Comparison of ENCODE assay signal across 7 mouse cellular contexts in the genomic region with DNA sequence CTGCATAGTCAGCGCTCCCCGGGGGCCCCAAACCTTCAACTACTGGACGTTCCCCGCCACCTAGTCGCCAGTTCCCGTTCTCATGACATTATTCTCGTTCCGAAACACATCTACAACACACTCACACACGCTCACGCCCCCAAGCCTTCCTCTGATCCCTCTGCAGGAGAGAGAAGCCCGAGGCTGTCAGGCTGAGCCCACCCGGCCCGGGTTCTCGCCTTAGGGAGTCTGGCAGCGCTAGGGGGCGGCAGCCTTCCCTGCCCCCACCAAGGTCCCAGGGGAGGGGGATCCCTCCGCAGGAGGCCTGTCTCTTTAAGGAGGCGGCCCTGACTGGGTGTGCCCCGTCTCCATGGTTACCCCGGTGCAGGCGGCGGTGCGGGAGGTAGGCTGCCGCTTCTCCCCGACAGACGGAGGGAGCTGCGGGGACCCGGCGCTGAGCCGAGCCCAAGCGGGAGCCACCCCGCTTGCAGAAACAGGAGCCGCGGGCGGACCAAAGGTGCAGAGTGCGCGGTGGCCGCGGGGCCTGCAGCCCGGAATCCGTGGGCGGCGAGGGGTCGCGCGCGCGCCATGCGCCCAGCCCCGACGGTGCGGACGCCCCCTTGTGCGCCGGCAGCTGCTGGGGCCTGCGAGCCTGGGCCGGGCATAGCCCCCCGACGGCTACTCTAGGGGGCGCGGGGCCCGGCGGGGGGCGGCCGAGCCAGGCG. TPM values are rescaled to one million over a fixed set of nuclear protein-coding genes. Genes with fewer than 3 reads are reported as not detected.
A peak's percentile ranks its signal among the peaks of the same experiment; 100 is the strongest.
DNase-seq lines count a peak whose midpoint lies in the region; ATAC-seq lines count a peak whose summit lies in the region.

Kcnh3 (plus strand) TSS at position 654 of the 704 bp plus-strand sequence.

- H3K4me2 ChIP-seq in intestine, embryonic 14.5 days (ENCODE audit: low read length), result peak within 1 kb of the TSS; percentile 65

- H3K4me1 ChIP-seq in intestine, embryonic 14.5 days (replicated peaks; ENCODE audit: control insufficient read depth, insufficient read depth, low read length), result peaks cover 19% of the 10 kb centered on the region

- peaks cover 94% of the 10 kb centered on the region for H3K27me3 ChIP-seq in intestine, embryonic 14.5 days (replicated peaks; ENCODE audit: control insufficient read depth, insufficient read depth, low read length)

- H3K27ac ChIP-seq in intestine, embryonic 14.5 days (ENCODE audit: low read depth), result no peak within 1 kb of the TSS

- DNase-seq in R1 (ENCODE audit: low read depth, low spot score), result peak; percentile 72
- DNase-seq in cerebellum, adult 11 months, result peak; percentile 43
- peak; percentile 83 for DNase-seq in intestine, embryonic 14.5 days (ENCODE audit: low spot score)
- DNase-seq in left cerebral cortex, postnatal 14 days (ENCODE audit: low spot score in 2 of 2), result peak; percentile 76 to 82
- DNase-seq in spleen, postnatal 10 days (ENCODE audit: low spot score in 2 of 2), result peak; percentile 26 to 72

- intact Hi-C loops in left cerebral cortex, postnatal 14 days (cut with DNase I), result loop anchor here (5.0 kb wide), 1 partner anchor 38 kb away; no protein-coding TSS in a partner anchor

- H3K36me3 ChIP-seq in intestine, embryonic 14.5 days (ENCODE audit: control insufficient read depth, insufficient read depth, low read length), result no peaks in the 10 kb centered on the region

- 0 out of 2 replicates have a peak within 1 kb of the TSS, but pooled peaks have one; percentile 7 for H3K9ac ChIP-seq in intestine, embryonic 14.5 days (ENCODE audit: low read length)

- H3K4me3 ChIP-seq in intestine, embryonic 14.5 days (ENCODE audit: low read depth, low read length), result peak within 1 kb of the TSS; percentile 45

- H3K9me3 ChIP-seq in intestine, embryonic 14.5 days (ENCODE audit: control insufficient read depth, low read length), result no peaks in the 10 kb centered on the region

- WGBS in intestine, embryonic 14.5 days, result under 1% methylated on average over 66 of the region's 66 CpGs

- peak; percentile 33 for ATAC-seq in frontal cortex, adult (ENCODE audit: low TSS enrichment)
- peak; percentile 48; the same call in 1 of the 2 replicates for ATAC-seq in intestine, embryonic 14.5 days (replicated peaks; ENCODE audit: low FRiP score, low TSS enrichment, low read depth)
- 0 out of 2 replicates have a peak, but pooled peaks have one; percentile 22 for ATAC-seq in megakaryocyte progenitor cell, adult 5-6 weeks (replicated peaks; ENCODE audit: poor library complexity)

RNA-seq across cellular contexts. Expression of gene Kcnh3, which starts in this region (rescaled TPM):
- 0.39 and 0.51 TPM in 2 replicates for polyA plus RNA-seq in intestine, embryonic 14.5 days (2014; fragmentation: Nextera tagmentation; extraction: Ambion mirVana)
- total RNA-seq in left cerebral cortex, postnatal 14 days (2021), result 100 to 1,000 TPM; 161 to 175 TPM
- total RNA-seq in megakaryocyte progenitor cell, adult 5-6 weeks (2015), result not detected in 2 replicates
- not detected in 2 replicates for total RNA-seq in megakaryocyte progenitor cell, adult 5-6 weeks (2017)

Comparison
In these comparisons a context has a peak if more than half of its experiments do, and no peak if none do; other contexts are left out.
1. RNA of gene Kcnh3 (total RNA-seq): 161 to 175 TPM in left cerebral cortex, postnatal 14 days; not detected in megakaryocyte progenitor cell, adult 5-6 weeks; every median in the first group is over 100 times any median in the second.
2. Peak in DNase-seq, ATAC-seq, H3K4me3 ChIP-seq, H3K9ac ChIP-seq and H3K4me2 ChIP-seq in intestine, embryonic 14.5 days; RNA of the gene not detected or under 1 TPM.
3. Peak in ATAC-seq in megakaryocyte progenitor cell, adult 5-6 weeks; RNA of the gene not detected or under 1 TPM.
4. Peak in every context shown above with its lines, with median percentiles within 50 percentile points of each other: DNase-seq and ATAC-seq.